Mouse (Mus musculus): ENCODE data around the gene Il17c.
A peak's percentile ranks its signal among the peaks of the same experiment; 100 is the strongest.

DNA sequence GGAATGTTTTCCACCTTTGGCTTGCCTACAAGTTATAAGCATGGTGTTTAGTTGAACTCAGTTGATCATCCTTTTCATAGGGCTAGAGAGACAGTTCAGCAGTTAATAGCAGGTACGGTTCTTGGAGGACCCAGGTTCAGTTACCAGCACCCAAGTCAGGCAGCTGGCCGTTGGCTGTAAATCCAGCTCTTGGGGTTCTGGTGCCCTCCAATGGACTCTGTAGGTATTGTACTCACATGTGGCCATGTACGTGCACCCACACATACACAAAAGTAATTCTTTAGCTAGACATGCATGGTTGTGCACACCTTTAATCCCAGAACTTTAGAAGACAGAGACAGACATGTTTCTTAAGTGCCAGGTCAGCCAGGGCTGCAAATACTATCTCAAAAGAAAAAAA is 32.5 kb upstream of the Il17c start:
- TF ChIP-seq CTCF (IDR thresholded peaks at IDR 0.05; ENCODE audit: low read depth, low read length) (peak; percentile 37), EP300 (IDR thresholded peaks at IDR 0.05; ENCODE audit: insufficient read depth, low read depth, low read length) (no peak)
